Mouse (Mus musculus) liver, embryonic 14.5 days (tissue): ENCODE data around the gene Ror2. TPM values are rescaled to one million over a fixed set of nuclear protein-coding genes. Genes with fewer than 3 reads are reported as not detected.

Source experiments
- ATAC-seq: fragments of 200-750 bp; cut with Nextera tagmentation; 2 replicates; pipeline ENCODE4 v1.8.0; 2017; ENCODE audit warnings: moderate number of reproducible peaks, mild to moderate bottlenecking, moderate library complexity; ENCODE audit not compliant: insufficient read depth
- DNase-seq, 3 experiments: peaks; one replicate each; pipeline ENCODE4 v3.0.0-alpha.2; 2012 to 2013; ENCODE audit warnings: low read depth in 3 of 3, low spot score in 3 of 3
- H3K27ac ChIP-seq: fragments of 300-500 bp; sonication (generic); 2 replicates; pipeline ENCODE4 v1.5.1; 2014; ENCODE audit warnings: moderate library complexity, mild to moderate bottlenecking, control low read depth, inconsistent platforms
- H3K27me3 ChIP-seq: fragments of 300-500 bp; sonication (generic); 2 replicates; pipeline ENCODE4 v1.6.1; 2014; ENCODE audit warnings: mild to moderate bottlenecking, low read length, moderate library complexity; ENCODE audit not compliant: control insufficient read depth, insufficient read depth
- H3K36me3 ChIP-seq: fragments of 300-500 bp; sonication (generic); replicated peaks from 2 replicates; pipeline ENCODE4 v1.6.1; 2014; ENCODE audit warnings: low read depth; ENCODE audit not compliant: control insufficient read depth, insufficient read depth
- H3K4me1 ChIP-seq, 2 experiments: fragments of 200-500 bp in 1 of 2; fragments of 300-500 bp in 1 of 2; sonication (generic) in 1 of 2; replicated peaks; 2 replicates each; pipeline ENCODE4 v1.6.1; 2012 to 2014; ENCODE audit warnings: antibody characterized with exemption in 1 of 2, inconsistent platforms in 1 of 2, low read length in 1 of 2; ENCODE audit not compliant: control insufficient read depth in 2 of 2, insufficient read depth in 2 of 2
- H3K4me2 ChIP-seq: fragments of 300-500 bp; sonication (generic); 2 replicates; pipeline ENCODE4 v1.6.1; 2014; ENCODE audit warnings: low read depth, mild to moderate bottlenecking, control low read depth, moderate library complexity
- H3K4me3 ChIP-seq, 2 experiments: fragments of 200-500 bp in 1 of 2; fragments of 300-500 bp in 1 of 2; sonication (generic) in 1 of 2; 2 replicates each; pipeline ENCODE4 v1.5.1; 2012 to 2014; ENCODE audit warnings: low read depth in 2 of 2, low read length in 2 of 2, mild to moderate bottlenecking in 2 of 2, control low read depth in 1 of 2, inconsistent platforms in 1 of 2, moderate library complexity in 1 of 2; ENCODE audit not compliant: insufficient read depth in 1 of 2
- H3K9ac ChIP-seq: fragments of 300-500 bp; sonication (generic); replicated peaks from 2 replicates; pipeline ENCODE4 v1.6.1; 2014; ENCODE audit warnings: mild to moderate bottlenecking, control low read depth, moderate library complexity
- H3K9me3 ChIP-seq: fragments of 300-500 bp; sonication (generic); 2 replicates; pipeline ENCODE4 v1.6.1; 2016; ENCODE audit warnings: low read length, mixed read lengths; ENCODE audit not compliant: control insufficient read depth
- CTCF ChIP-seq: IDR thresholded peaks from 2 replicates; pipeline ENCODE4 v1.5.1; 2016; ENCODE audit warnings: antibody characterized with exemption, low read depth, control low read depth
- EP300 ChIP-seq: IDR thresholded peaks from 2 replicates; pipeline ENCODE4 v1.6.1; 2016; ENCODE audit warnings: antibody characterized with exemption, low read depth
- WGBS: fragments of 180-500 bp; shearing (Covaris S2); extraction: QIAGEN DNeasy Blood & Tissue Kit; methylation state at CpG from one replicate; pipeline ENCODE4 v1.1.7; 2014; ENCODE audit not compliant: insufficient replicate concordance; 5-methylcytosine and 5-hydroxymethylcytosine counted together
- polyA plus RNA-seq, 2 experiments: library from polyadenylated mRNA; depleted of rRNA in 1 of 2; stranded (reverse) in 1 of 2; unstranded in 1 of 2; fragments of >200 nt; fragmentation: Nextera tagmentation in 1 of 2; extraction: Ambion mirVana in 1 of 2; gene quantifications; 2 replicates each; pipeline versions ENCODE4 v1.2.1 to v1.2.3; 2012 to 2014

The Ror2 gene
- polyA plus RNA-seq, 2 experiments, result 0.03 to 0.19 TPM

GRCm38 (mm10) chr13:53163671-53164070 lies 122.3 kb downstream of the Ror2 start:
- H3K27ac ChIP-seq, result no peak overlapping the region
- H3K4me3 ChIP-seq, result no peak overlapping the region
- 41% methylated on average over 10 of the region's 10 CpGs for WGBS
- H3K4me2 ChIP-seq, result no peak overlapping the region
- no peaks in the 10 kb centered on the region for H3K4me1 ChIP-seq
- H3K36me3 ChIP-seq, result no peaks in the 10 kb centered on the region
- TF ChIP-seq EP300, result no peak
- TF ChIP-seq CTCF, result no peak
- H3K27me3 ChIP-seq, result no peaks in the 10 kb centered on the region
- no peaks in the 10 kb centered on the region for H3K9me3 ChIP-seq
- ATAC-seq (no peak), DNase-seq (no peak)
- H3K9ac ChIP-seq, result no peak overlapping the region

GRCm38 (mm10) chr13:53163060-53163459 lies 122.9 kb downstream of the Ror2 start:
- no peak for DNase-seq
- H3K27ac ChIP-seq, result no peak overlapping the region
- no peaks in the 10 kb centered on the region for H3K4me1 ChIP-seq
- no peaks in the 10 kb centered on the region for H3K27me3 ChIP-seq
- no peak overlapping the region for H3K4me2 ChIP-seq
- TF ChIP-seq EP300 (no peak), CTCF (no peak)
- no peak overlapping the region for H3K9ac ChIP-seq
- no peak overlapping the region for H3K4me3 ChIP-seq
- 62% methylated on average over 8 of the region's 8 CpGs for WGBS
- ATAC-seq, result no peak
- H3K9me3 ChIP-seq, result no peaks in the 10 kb centered on the region
- H3K36me3 ChIP-seq, result no peaks in the 10 kb centered on the region

GRCm38 (mm10) chr13:53159501-53159900 lies 126.4 kb downstream of the Ror2 start:
- 68% methylated on average over 5 of the region's 6 CpGs for WGBS
- H3K27me3 ChIP-seq, result no peaks in the 10 kb centered on the region
- H3K27ac ChIP-seq, result no peak overlapping the region
- H3K4me3 ChIP-seq, result no peak overlapping the region
- no peaks in the 10 kb centered on the region for H3K9me3 ChIP-seq
- H3K9ac ChIP-seq, result no peak overlapping the region
- H3K36me3 ChIP-seq, result no peaks in the 10 kb centered on the region
- TF ChIP-seq CTCF, result no peak
- no peak for TF ChIP-seq EP300
- no peak overlapping the region for H3K4me2 ChIP-seq
- H3K4me1 ChIP-seq, result no peaks in the 10 kb centered on the region
- no peak for DNase-seq
- no peak for ATAC-seq

GRCm38 (mm10) chr13:53158405-53159005 lies 127.4 kb downstream of the Ror2 start:
- DNase-seq (no peak), ATAC-seq (no peak)
- Histone ChIP-seq H3K9me3 (no peaks in the 10 kb centered on the region), H3K36me3 (no peaks in the 10 kb centered on the region), H3K9ac (no peak overlapping the region), H3K4me2 (no peak overlapping the region), H3K4me1 (no peaks in the 10 kb centered on the region), H3K4me3 (no peak overlapping the region), H3K27ac (no peak overlapping the region), H3K27me3 (no peaks in the 10 kb centered on the region)
- no peak for TF ChIP-seq EP300
- no peak for TF ChIP-seq CTCF
- WGBS, result 56% methylated on average over 9 of the region's 9 CpGs

GRCm38 (mm10) chr13:53156911-53157310 lies 129.0 kb downstream of the Ror2 start:
- Histone ChIP-seq H3K4me3 (no peak overlapping the region), H3K4me1 (no peaks in the 10 kb centered on the region), H3K36me3 (no peaks in the 10 kb centered on the region), H3K9ac (no peak overlapping the region), H3K27ac (no peak overlapping the region), H3K4me2 (no peak overlapping the region), H3K9me3 (no peaks in the 10 kb centered on the region), H3K27me3 (no peaks in the 10 kb centered on the region)
- no peak for DNase-seq
- WGBS, result 69% methylated on average over 15 of the region's 15 CpGs
- no peak for TF ChIP-seq EP300
- no peak for ATAC-seq
